ENCODE assay signal across 8 mouse cellular contexts in the genomic region with DNA sequence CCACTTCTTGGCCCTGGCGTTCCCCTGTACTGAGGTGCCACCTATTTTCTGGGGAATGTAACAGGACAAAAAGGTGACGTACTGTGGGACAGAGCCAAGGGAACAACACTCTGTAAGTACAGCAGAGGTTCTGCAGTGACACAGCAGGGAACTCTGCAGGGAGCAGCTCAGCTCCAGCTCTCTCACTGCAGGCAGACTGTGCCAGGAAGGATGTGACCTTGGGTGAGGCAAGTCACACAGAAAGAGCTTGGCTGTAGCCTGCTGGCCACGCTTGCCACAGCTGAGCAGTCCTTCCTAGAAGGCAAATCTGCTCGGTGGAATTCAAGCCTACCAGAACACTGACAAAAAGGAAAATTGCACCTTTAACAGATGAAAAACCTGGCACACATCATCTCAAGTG. TPM values are rescaled to one million over a fixed set of nuclear protein-coding genes. Genes with fewer than 3 reads are reported as not detected.
A peak's percentile ranks its signal among the peaks of the same experiment; 100 is the strongest.
DNase-seq lines count a peak whose midpoint lies in the region; ATAC-seq and TF ChIP-seq lines count a peak whose summit lies in the region.

No protein-coding gene starts in this region.

- no peaks in the 10 kb centered on the region for H3K27me3 ChIP-seq in hindbrain, postnatal 0 days (ENCODE audit: insufficient read depth, low read length)
- H3K27me3 ChIP-seq in hindbrain, embryonic 14.5 days (ENCODE audit: control insufficient read depth, insufficient read depth, low read length): no peaks in the 10 kb centered on the region
- no peaks in the 10 kb centered on the region for H3K27me3 ChIP-seq in embryonic facial prominence, embryonic 14.5 days (replicated peaks; ENCODE audit: control insufficient read depth, insufficient read depth, low read length)
- no peaks in the 10 kb centered on the region for H3K27me3 ChIP-seq in lung, embryonic 15.5 days

- H3K27ac ChIP-seq in hindbrain, postnatal 0 days: peak overlapping the region; percentile 41; the same call in 1 of the 2 replicates
- H3K27ac ChIP-seq in hindbrain, embryonic 14.5 days: no peak overlapping the region
- H3K27ac ChIP-seq in embryonic facial prominence, embryonic 14.5 days (replicated peaks; ENCODE audit: low read depth, low read length): no peak overlapping the region
- H3K27ac ChIP-seq in lung, embryonic 15.5 days: peak overlapping the region; percentile 66; the same call in 1 of the 2 replicates

- H3K36me3 ChIP-seq in hindbrain, postnatal 0 days (ENCODE audit: insufficient read depth, low read length): no peaks in the 10 kb centered on the region
- no peaks in the 10 kb centered on the region for H3K36me3 ChIP-seq in hindbrain, embryonic 14.5 days (replicated peaks; ENCODE audit: control insufficient read depth, insufficient read depth)
- no peaks in the 10 kb centered on the region for H3K36me3 ChIP-seq in embryonic facial prominence, embryonic 14.5 days (ENCODE audit: control insufficient read depth, insufficient read depth, low read length)
- H3K36me3 ChIP-seq in lung, embryonic 15.5 days: no peaks in the 10 kb centered on the region

- peak; percentile 69 for ATAC-seq in hindbrain, postnatal 0 days
- ATAC-seq in hindbrain, embryonic 14.5 days (ENCODE audit: low FRiP score): no peak
- no peak for ATAC-seq in embryonic facial prominence, embryonic 14.5 days (ENCODE audit: low read depth)
- ATAC-seq in lung, embryonic 15.5 days (ENCODE audit: borderline replicate concordance, extremely low read depth, low FRiP score, low TSS enrichment): no peak

- no peak for TF ChIP-seq CTCF in hindbrain, postnatal 0 days (IDR thresholded peaks at IDR 0.05; ENCODE audit: low read depth)

- no peak overlapping the region for H3K4me2 ChIP-seq in hindbrain, postnatal 0 days (ENCODE audit: low read depth, low read length)
- no peak overlapping the region for H3K4me2 ChIP-seq in hindbrain, embryonic 14.5 days (replicated peaks)
- no peak overlapping the region for H3K4me2 ChIP-seq in embryonic facial prominence, embryonic 14.5 days (ENCODE audit: low read depth, low read length)
- H3K4me2 ChIP-seq in lung, embryonic 15.5 days: no peak overlapping the region

- intact Hi-C loops in heart, postnatal 36 days (cut with DNase I): no loop called here

- 29% methylated on average over 4 of the region's 4 CpGs for WGBS in hindbrain, postnatal 0 days
- WGBS in hindbrain, embryonic 14.5 days: 54% methylated on average over 4 of the region's 4 CpGs
- 54% methylated on average over 4 of the region's 4 CpGs for WGBS in embryonic facial prominence, embryonic 14.5 days
- WGBS in lung, embryonic 15.5 days: 47% methylated on average over 4 of the region's 4 CpGs

- H3K4me3 ChIP-seq in hindbrain, postnatal 0 days (ENCODE audit: low read length): no peak overlapping the region
- H3K4me3 ChIP-seq in hindbrain, embryonic 14.5 days (replicated peaks; ENCODE audit: low read length): no peak overlapping the region
- no peak overlapping the region for H3K4me3 ChIP-seq in embryonic facial prominence, embryonic 14.5 days (ENCODE audit: low read depth, low read length)
- H3K4me3 ChIP-seq in lung, embryonic 15.5 days: no peak overlapping the region

- peaks cover 8% of the 10 kb centered on the region; the same call in 1 of the 2 replicates for H3K4me1 ChIP-seq in hindbrain, postnatal 0 days (ENCODE audit: insufficient read depth, low read length)
- peaks cover under 1% of the 10 kb centered on the region for H3K4me1 ChIP-seq in hindbrain, embryonic 14.5 days (replicated peaks; ENCODE audit: control insufficient read depth, insufficient read depth, low read length)
- H3K4me1 ChIP-seq in embryonic facial prominence, embryonic 14.5 days (ENCODE audit: control insufficient read depth, insufficient read depth, low read length): no peaks in the 10 kb centered on the region
- H3K4me1 ChIP-seq in lung, embryonic 15.5 days: peaks cover 31% of the 10 kb centered on the region

- H3K9ac ChIP-seq in hindbrain, postnatal 0 days (replicated peaks; ENCODE audit: low read length): no peak overlapping the region
- no peak overlapping the region for H3K9ac ChIP-seq in hindbrain, embryonic 14.5 days
- no peak overlapping the region for H3K9ac ChIP-seq in embryonic facial prominence, embryonic 14.5 days (ENCODE audit: low read depth, low read length)
- peak overlapping the region; percentile 7; the same call in 1 of the 2 replicates for H3K9ac ChIP-seq in lung, embryonic 15.5 days

- DNase-seq in hindbrain, postnatal 0 days (ENCODE audit: low spot score): peak; percentile 52
- DNase-seq in hindbrain, embryonic 14.5 days (ENCODE audit: low spot score): no peak
- DNase-seq in NIH3T3 (ENCODE audit: low read depth): peak; percentile 58
- DNase-seq in embryonic facial prominence, embryonic 14.5 days (ENCODE audit: low spot score): peak; percentile 41
- peak; percentile 68 to 74 for DNase-seq in heart, postnatal 36 days
- DNase-seq in urinary bladder, postnatal 25 days (ENCODE audit: low spot score): peak; percentile 36
- no peak for DNase-seq in layer of hippocampus, adult 9-10 months (ENCODE audit: low spot score)

- no peaks in the 10 kb centered on the region for H3K9me3 ChIP-seq in hindbrain, postnatal 0 days (ENCODE audit: low read length)
- no peaks in the 10 kb centered on the region for H3K9me3 ChIP-seq in hindbrain, embryonic 14.5 days (ENCODE audit: control insufficient read depth, low read length)
- H3K9me3 ChIP-seq in embryonic facial prominence, embryonic 14.5 days (ENCODE audit: control insufficient read depth, low read length): no peaks in the 10 kb centered on the region
- no peaks in the 10 kb centered on the region for H3K9me3 ChIP-seq in lung, embryonic 15.5 days

RNA-seq across cellular contexts. Expression of a gene that starts 8.3 kb away (rescaled TPM):
- total RNA-seq in hindbrain, postnatal 0 days (2014; rRNA removed): 18.6 and 29.8 TPM in 2 replicates
- 34.6 and 37.2 TPM in 2 replicates for polyA plus RNA-seq in hindbrain, postnatal 0 days (2015; fragmentation: Nextera tagmentation; extraction: Ambion mirVana)
- polyA plus RNA-seq in hindbrain, embryonic 14.5 days (2014; fragmentation: Nextera tagmentation; extraction: Ambion mirVana): 36.5 and 36.8 TPM in 2 replicates
- polyA plus RNA-seq in embryonic facial prominence, embryonic 14.5 days (2014; fragmentation: Nextera tagmentation; extraction: Ambion mirVana): 49.6 and 52.8 TPM in 2 replicates
- 1 to 10 TPM; 8.3 to 10.0 TPM for total RNA-seq in heart, postnatal 36 days (2021)
- 72.3 and 76.7 TPM in 2 replicates for polyA plus RNA-seq in lung, embryonic 15.5 days (2015; fragmentation: Nextera tagmentation; extraction: Ambion mirVana)

RNA-seq across cellular contexts. Expression of a gene that starts 55.8 kb away (rescaled TPM):
- total RNA-seq in hindbrain, postnatal 0 days (2014; rRNA removed): 73.8 and 89.8 TPM in 2 replicates
- polyA plus RNA-seq in hindbrain, postnatal 0 days (2015; fragmentation: Nextera tagmentation; extraction: Ambion mirVana): 209 and 216 TPM in 2 replicates
- 143 and 176 TPM in 2 replicates for polyA plus RNA-seq in hindbrain, embryonic 14.5 days (2014; fragmentation: Nextera tagmentation; extraction: Ambion mirVana)
- polyA plus RNA-seq in embryonic facial prominence, embryonic 14.5 days (2014; fragmentation: Nextera tagmentation; extraction: Ambion mirVana): 151 and 161 TPM in 2 replicates
- total RNA-seq in heart, postnatal 36 days (2021): 10 to 100 TPM; 71.7 to 73.0 TPM
- polyA plus RNA-seq in lung, embryonic 15.5 days (2015; fragmentation: Nextera tagmentation; extraction: Ambion mirVana): 132 and 140 TPM in 2 replicates

RNA-seq across cellular contexts. Expression of a gene that starts 55.8 kb away (rescaled TPM):
- total RNA-seq in hindbrain, postnatal 0 days (2014; rRNA removed): 8.3 and 8.9 TPM in 2 replicates
- 6.6 and 9.2 TPM in 2 replicates for polyA plus RNA-seq in hindbrain, postnatal 0 days (2015; fragmentation: Nextera tagmentation; extraction: Ambion mirVana)
- 4.9 and 5.9 TPM in 2 replicates for polyA plus RNA-seq in hindbrain, embryonic 14.5 days (2014; fragmentation: Nextera tagmentation; extraction: Ambion mirVana)
- polyA plus RNA-seq in embryonic facial prominence, embryonic 14.5 days (2014; fragmentation: Nextera tagmentation; extraction: Ambion mirVana): 15.3 and 17.2 TPM in 2 replicates
- under 1 TPM; 0.22 to 0.47 TPM for total RNA-seq in heart, postnatal 36 days (2021)
- polyA plus RNA-seq in lung, embryonic 15.5 days (2015; fragmentation: Nextera tagmentation; extraction: Ambion mirVana): 45.0 and 46.9 TPM in 2 replicates

Comparison
In these comparisons a context has a peak if more than half of its experiments do, and no peak if none do; other contexts are left out.
1. DNase-seq: peak in hindbrain, postnatal 0 days (single experiment), NIH3T3 (single experiment), embryonic facial prominence, embryonic 14.5 days (single experiment), heart, postnatal 36 days (2 of 2) and urinary bladder, postnatal 25 days (single experiment); none in hindbrain, embryonic 14.5 days (single experiment) and layer of hippocampus, adult 9-10 months (single experiment).
2. H3K27ac ChIP-seq: peak in hindbrain, postnatal 0 days (single experiment) and lung, embryonic 15.5 days (single experiment); none in hindbrain, embryonic 14.5 days (single experiment) and embryonic facial prominence, embryonic 14.5 days (single experiment).